13 mouse cellular contexts compared by ENCODE assay signal in genomic region chr2:144245464-144245863, GRCm38 (mm10). TPM values are rescaled to one million over a fixed set of nuclear protein-coding genes. Genes with fewer than 3 reads are reported as not detected.
DNase-seq lines count a peak whose midpoint lies in the region; ATAC-seq and TF ChIP-seq lines count a peak whose summit lies in the region.
"Had no signal": no experiment of that assay in that cellular context is flagged by ENCODE, and none has a peak within 500 bp of the region (broad histone marks: within the 10 kb centered on the region; RNA-seq: fewer than 3 reads in every experiment).

No protein-coding gene starts in this region.

- H3K27me3 ChIP-seq in limb, embryonic 11.5 days (ENCODE audit: control insufficient read depth, insufficient read depth, low read length), result no peaks in the 10 kb centered on the region
- no peaks in the 10 kb centered on the region for H3K27me3 ChIP-seq in limb, embryonic 10.5 days (ENCODE audit: low read depth, poor library complexity, severe bottlenecking)
- no peaks in the 10 kb centered on the region for H3K27me3 ChIP-seq in small intestine, adult 2 months (ENCODE audit: control insufficient read depth, insufficient read depth, low read length)
- H3K27me3 ChIP-seq: liver, embryonic 15.5 days had no signal

- H3K4me2 ChIP-seq in limb, embryonic 11.5 days (ENCODE audit: low read depth, severe bottlenecking), result no peak overlapping the region
- H3K4me2 ChIP-seq: liver, embryonic 15.5 days had no signal

- TF ChIP-seq CTCF in small intestine, adult 2 months (IDR thresholded peaks at IDR 0.05; ENCODE audit: extremely low read depth, insufficient read length, insufficient replicate concordance, low read depth, low read length), result no peak

- H3K27ac ChIP-seq in limb, embryonic 11.5 days (replicated peaks; ENCODE audit: low read depth, low read length), result no peak overlapping the region
- H3K27ac ChIP-seq in limb, embryonic 10.5 days, result no peak overlapping the region
- peak overlapping the region; percentile 21 for H3K27ac ChIP-seq in small intestine, adult 2 months (ENCODE audit: insufficient read depth, low read depth, low read length)
- H3K27ac ChIP-seq: hindbrain, postnatal 0 days; liver, embryonic 15.5 days had no signal

- 47% methylated on average over 7 of the region's 7 CpGs for WGBS in limb, embryonic 11.5 days
- 66% methylated on average over 7 of the region's 7 CpGs for WGBS in limb, embryonic 10.5 days
- 66% methylated on average over 7 of the region's 7 CpGs for WGBS in small intestine, adult 2 months

- H3K9me3 ChIP-seq in limb, embryonic 11.5 days (ENCODE audit: control insufficient read depth, low read length), result no peaks in the 10 kb centered on the region
- no peaks in the 10 kb centered on the region for H3K9me3 ChIP-seq in limb, embryonic 10.5 days (replicated peaks)
- H3K9me3 ChIP-seq: liver, embryonic 15.5 days had no signal

- H3K4me3 ChIP-seq in limb, embryonic 11.5 days (ENCODE audit: low read depth, low read length), result no peak overlapping the region
- H3K4me3 ChIP-seq in limb, embryonic 10.5 days, result no peak overlapping the region
- no peak overlapping the region for H3K4me3 ChIP-seq in small intestine, adult 2 months (ENCODE audit: low read depth, low read length)
- H3K4me3 ChIP-seq: erythroblast, embryonic 14.5 days; liver, embryonic 15.5 days had no signal

- ATAC-seq in frontal cortex, adult (ENCODE audit: low TSS enrichment), result peak; percentile 5; the same call in 1 of the 2 replicates
- ATAC-seq in limb, embryonic 11.5 days (ENCODE audit: insufficient number of reproducible peaks, low FRiP score, low TSS enrichment, low read depth), result no peak
- ATAC-seq in cerebellum, adult (ENCODE audit: insufficient number of reproducible peaks, low FRiP score, low TSS enrichment), result no peak
- ATAC-seq: activated CD4-positive, CD25-positive, alpha-beta regulatory T cell, adult 4 months; hindbrain, postnatal 0 days had no signal

- peaks cover 5% of the 10 kb centered on the region; the same call in 1 of the 2 replicates for H3K36me3 ChIP-seq in limb, embryonic 11.5 days (ENCODE audit: control insufficient read depth, insufficient read depth, low read length)
- H3K36me3 ChIP-seq in limb, embryonic 10.5 days, result peaks cover 20% of the 10 kb centered on the region
- peaks cover 13% of the 10 kb centered on the region for H3K36me3 ChIP-seq in small intestine, adult 2 months (ENCODE audit: control insufficient read depth, insufficient read depth, low read length)

- H3K9ac ChIP-seq in limb, embryonic 11.5 days (ENCODE audit: low read length), result no peak overlapping the region
- H3K9ac ChIP-seq: liver, embryonic 15.5 days had no signal

- H3K4me1 ChIP-seq in limb, embryonic 11.5 days (ENCODE audit: control insufficient read depth, insufficient read depth, low read length), result peaks cover 12% of the 10 kb centered on the region
- H3K4me1 ChIP-seq in limb, embryonic 10.5 days, result peaks cover 25% of the 10 kb centered on the region
- H3K4me1 ChIP-seq in small intestine, adult 2 months (ENCODE audit: control insufficient read depth, insufficient read depth, insufficient read length, low read length), result peaks cover 10% of the 10 kb centered on the region; the same call in 1 of the 2 replicates

- no peak for TF ChIP-seq POLR2A in small intestine, adult 2 months (IDR thresholded peaks at IDR 0.05; ENCODE audit: low read depth, low read length)

- DNase-seq in frontal cortex, postnatal 25 days (ENCODE audit: low spot score in 2 of 2), result no peak
- DNase-seq in limb, embryonic 11.5 days (ENCODE audit: low spot score), result peak; percentile 44
- no peak for DNase-seq in limb, embryonic 10.5 days (ENCODE audit: low spot score)
- peak; percentile 85 to 87 for DNase-seq in lung, adult 18-20 months
- DNase-seq in cerebellum, postnatal 25 days, result no peak
- DNase-seq: right cerebral cortex, postnatal 14 days had no signal

RNA-seq across cellular contexts. Expression of gene Mgme1, which starts 25.0 kb away (rescaled TPM):
- polyA plus RNA-seq in limb, embryonic 11.5 days (2014; fragmentation: Nextera tagmentation; extraction: Ambion mirVana), result 21.6 and 22.6 TPM in 2 replicates
- 25.6 and 25.7 TPM in 2 replicates for polyA plus RNA-seq in limb, embryonic 10.5 days (2016; fragmentation: Nextera tagmentation; extraction: Ambion mirVana)
- polyA plus RNA-seq in small intestine, adult 2 months (2012; rRNA removed), result 1.0 and 1.9 TPM in 2 replicates

RNA-seq across cellular contexts. Expression of gene Snx5, which starts 25.2 kb away (rescaled TPM):
- polyA plus RNA-seq in limb, embryonic 11.5 days (2014; fragmentation: Nextera tagmentation; extraction: Ambion mirVana), result 139 and 141 TPM in 2 replicates
- polyA plus RNA-seq in limb, embryonic 10.5 days (2016; fragmentation: Nextera tagmentation; extraction: Ambion mirVana), result 140 and 144 TPM in 2 replicates
- polyA plus RNA-seq in small intestine, adult 2 months (2012; rRNA removed), result 17.5 and 36.0 TPM in 2 replicates

Comparison
In these comparisons a context has a peak if more than half of its experiments do, and no peak if none do; other contexts are left out.
1. DNase-seq: peak in limb, embryonic 11.5 days (single experiment) and lung, adult 18-20 months (2 of 2); none in frontal cortex, postnatal 25 days (0 of 2), limb, embryonic 10.5 days (single experiment) and cerebellum, postnatal 25 days (0 of 2).